Mouse (Mus musculus) forelimb bud, embryonic 11.5 days (tissue): ENCODE data around the gene Sbds.

Source experiments
- DNase-seq: peaks from one replicate; pipeline ENCODE4 v3.0.0-alpha.2; 2012; ENCODE audit warnings: low read depth, low spot score

Sbds gene

DNA sequence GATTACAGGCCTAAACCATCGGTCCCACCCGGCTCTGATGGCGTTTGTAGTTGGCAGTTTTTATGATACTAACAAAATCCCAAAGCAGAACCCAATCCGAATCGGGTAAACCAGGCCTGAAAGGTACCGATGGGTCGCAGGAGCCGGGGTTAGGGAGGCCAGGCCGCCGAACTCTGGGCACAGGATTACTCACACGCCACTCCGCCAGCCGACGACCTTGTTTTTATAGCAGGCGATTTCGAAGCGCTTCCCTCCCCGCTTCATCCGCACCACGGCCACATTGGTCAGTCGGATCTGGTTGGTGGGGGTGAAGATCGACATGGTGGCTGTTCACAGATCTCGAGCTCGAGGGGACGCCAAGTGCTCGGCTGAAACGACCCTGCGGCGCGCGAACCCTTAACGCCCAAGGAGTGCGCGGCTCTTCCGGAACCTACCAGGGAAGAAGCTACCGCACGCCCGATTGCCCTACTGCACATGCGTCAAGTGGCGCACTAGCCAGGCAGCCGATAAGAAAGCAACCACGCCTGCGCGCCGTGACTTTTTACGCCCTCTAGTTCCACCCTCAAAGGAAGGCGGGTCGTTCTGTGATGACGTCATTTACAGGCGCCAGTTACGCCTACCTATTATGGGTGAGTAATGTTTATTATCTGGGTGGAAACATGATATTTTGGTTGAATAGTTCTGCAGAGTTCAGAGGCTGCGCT lies at the start of gene Sbds, which contains the start of gene Tyw1:
Gene Sbds, minus strand, starts transcription at position 514 of the 704 bp plus-strand sequence.
Gene Tyw1, plus strand, starts transcription at position 603 of the 704 bp plus-strand sequence.
- peak; percentile 99 for DNase-seq

DNA sequence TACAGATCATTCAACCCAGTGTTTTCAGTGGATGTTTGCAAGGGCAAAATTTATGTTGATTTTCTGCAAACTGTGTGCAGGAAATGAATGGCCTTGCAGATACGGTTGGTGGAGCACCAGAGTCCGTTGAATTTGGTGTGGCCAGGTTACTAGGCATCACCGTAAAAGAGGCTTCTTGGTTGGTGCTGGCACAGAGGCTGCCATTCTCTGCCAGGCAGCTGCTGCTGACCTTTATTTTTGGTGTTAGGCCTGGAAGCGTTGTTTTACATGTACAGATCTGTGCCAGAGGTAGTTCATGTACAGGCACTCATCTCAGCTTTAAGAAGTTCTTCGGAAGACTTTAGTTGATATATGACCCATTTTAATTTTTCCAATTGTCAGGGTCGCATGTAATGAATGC lies 48.3 kb upstream of the Sbds start:
- DNase-seq, result no peak

DNA sequence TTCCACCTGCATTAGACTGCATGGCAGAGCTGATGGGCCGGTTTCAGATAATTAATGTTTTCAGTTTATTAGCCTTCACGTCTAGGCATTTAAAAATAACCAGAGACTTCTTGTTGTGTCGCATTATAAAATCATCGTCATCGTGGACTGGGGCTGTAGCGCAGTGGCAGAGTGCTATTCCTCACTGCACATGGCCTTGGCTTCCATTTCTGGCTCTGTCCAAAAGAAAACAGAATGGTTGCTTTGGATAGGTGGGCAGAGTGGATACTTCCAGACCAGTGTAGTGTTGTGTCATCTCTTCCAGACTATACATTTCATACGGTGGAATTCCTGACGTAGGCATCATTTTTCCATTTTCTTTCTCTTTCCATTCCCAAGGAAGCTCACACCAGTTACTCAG lies 44.2 kb upstream of the Sbds start:
- no peak for DNase-seq

DNA sequence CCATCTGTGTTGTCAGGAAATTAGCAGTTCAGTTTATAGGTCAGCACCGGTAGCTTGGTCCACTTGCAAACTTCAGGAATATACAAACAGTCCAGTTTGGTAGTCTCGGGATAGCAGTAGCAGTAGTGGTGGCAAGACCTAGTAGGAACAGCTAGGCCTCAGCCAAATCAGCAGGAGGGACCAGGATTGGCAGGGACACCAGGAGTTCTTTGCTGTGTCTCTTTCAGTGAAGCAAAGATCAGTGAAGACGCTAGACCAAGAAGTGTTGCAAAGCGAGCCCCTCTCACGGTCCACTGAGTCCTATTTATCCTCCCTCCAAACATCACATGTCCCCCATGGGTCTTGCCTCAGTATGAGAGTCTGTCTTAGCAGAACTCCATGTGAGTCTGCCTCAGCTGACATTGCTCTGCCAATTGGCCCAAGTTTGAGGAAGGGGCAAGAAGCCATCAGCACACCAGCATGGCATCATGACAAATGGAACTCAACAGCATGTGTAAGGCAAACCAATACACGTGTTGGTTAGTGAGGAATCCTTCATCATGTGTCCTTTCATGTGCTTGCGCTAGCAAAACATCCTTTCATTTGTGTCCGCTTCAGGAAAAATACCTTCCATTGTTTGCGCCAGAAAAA lies 43.6 kb upstream of the Sbds start:
- DNase-seq, result no peak

DNA sequence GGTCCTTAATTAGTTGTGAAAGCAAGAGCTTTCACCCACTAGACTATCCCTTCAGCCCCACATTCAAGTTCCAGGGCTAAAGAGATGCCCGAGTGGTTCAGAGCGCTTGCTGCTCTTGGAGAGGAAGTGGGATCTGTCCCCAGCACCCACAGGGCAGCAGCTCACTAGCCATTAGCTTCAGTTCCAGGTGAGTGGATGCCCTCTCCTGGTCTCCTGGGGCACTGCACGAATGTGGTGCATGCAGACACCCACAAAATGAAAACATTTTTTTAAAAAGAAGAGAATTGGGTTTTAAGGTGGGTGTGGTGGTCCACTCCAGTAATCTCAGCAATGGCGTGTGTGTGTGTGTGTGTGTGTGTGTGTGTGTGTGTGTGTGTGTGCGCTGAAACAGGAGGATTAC lies 40.7 kb upstream of the Sbds start:
- no peak for DNase-seq

DNA sequence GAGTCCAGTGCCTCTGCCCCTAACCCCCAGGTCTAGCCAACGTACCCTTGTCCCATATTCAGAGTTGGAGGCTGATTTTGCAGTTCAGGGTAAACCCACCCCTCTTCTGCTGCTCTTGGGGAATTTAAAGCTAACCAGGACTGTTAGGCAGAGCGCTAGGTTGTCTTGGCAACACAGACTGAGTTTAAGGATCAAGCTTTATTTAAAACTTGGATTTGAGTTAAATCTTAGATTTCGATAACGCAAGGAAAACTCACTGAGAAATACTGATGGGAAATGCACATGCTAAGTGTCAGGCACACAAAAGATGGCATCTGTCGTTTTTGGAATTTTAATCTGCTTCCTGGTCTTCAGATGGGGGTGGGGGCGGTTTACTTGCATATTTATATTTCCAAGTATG lies 39.3 kb upstream of the Sbds start:
- no peak for DNase-seq

DNA sequence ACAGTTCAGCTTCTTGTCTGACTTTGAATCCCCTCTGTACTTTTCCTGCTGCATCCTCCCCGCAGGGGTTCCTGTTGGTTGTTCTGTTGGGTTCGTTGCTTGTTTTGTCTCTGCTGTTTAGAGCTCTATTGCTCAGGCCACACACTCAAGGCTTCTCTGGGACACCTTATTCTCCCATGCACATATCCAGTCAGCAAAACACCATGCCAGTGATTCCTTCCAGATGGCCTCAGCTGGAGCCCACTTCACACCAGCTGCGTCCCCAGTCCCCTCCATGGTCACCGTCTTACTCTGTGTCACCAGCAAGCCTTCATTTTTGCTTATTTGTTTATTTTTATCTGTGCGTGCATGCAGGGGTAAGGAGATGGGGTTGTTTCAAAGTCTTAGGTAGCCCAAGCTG lies 38.6 kb upstream of the Sbds start:
- DNase-seq, result no peak

DNA sequence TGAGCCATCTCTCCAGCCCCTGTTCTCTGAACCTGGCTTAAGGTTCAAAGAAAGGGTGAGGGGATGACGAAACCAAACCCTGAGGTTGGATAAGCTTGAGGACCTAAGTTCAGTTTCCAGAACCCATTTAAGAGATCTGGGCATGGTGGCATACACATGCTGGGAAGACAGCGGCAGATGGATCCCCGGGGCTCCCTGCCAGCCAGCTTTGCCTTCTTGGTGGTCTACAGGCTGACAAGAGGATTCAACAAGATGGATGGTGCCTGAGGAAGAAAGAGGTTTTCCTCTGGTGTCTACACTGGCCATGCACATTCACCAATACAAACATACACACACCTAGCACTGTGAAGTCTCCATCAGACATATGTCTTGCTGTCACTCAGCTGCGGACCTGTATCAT lies 37.6 kb upstream of the Sbds start:
- no peak for DNase-seq

DNA sequence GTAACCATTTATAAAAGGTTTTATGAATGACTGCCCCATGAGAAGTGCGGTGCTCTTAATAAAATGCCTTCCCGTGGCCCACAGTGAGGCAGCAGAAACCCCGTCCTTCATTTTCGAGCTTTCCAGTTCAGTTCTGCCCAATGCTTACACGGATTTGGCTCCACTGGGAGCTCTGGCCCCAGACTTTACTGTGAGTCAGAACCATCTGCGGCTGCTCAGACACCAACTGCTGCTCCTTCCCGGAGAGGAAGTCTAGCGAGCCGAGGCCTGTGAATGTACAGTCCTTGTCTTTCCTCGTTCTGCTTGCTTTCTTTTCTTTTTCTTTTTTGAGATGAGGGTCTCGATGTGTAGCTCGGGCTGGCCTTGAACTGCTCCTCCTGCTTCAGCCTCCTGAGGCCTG lies 35.4 kb upstream of the Sbds start:
- DNase-seq, result no peak

DNA sequence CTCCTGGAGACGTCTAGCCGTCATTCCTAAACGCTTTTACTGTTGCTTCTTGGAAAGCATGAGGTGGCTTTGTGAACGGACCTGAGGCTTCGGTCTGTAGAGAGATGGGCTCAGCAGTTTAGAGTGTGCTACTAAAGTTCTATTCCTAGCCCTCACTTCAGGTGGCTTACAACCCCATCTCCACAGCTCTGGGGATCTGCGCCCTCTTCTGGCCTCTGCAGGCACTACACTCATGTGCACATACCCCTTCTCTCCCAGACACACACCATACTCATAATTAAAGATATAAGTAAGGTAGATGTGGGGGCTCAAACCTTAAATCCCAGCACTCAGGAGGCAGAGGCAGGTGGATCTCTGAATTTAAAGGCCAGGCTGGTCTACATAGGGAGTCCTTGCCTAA lies 34.9 kb upstream of the Sbds start:
- no peak for DNase-seq

DNA sequence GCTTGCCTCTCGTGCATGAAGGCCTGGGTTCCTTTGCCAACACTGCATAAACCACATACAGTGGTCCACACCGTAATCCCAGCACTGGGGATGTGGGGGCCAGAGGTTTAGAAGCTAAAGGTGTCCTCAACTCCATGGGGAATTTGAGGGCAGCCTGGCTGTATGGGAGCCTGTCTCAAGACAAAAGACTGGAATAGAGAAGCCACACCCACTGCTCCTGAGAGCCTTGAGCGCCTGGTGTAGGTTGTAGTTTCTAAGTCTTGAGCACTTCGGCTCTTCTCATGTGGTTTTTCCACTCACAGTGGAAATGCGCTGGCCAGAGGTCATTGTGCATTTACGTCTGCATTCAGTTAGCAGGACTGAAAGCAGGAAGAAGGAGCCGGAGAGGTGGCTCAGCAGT lies 32.8 kb upstream of the Sbds start:
- no peak for DNase-seq

DNA sequence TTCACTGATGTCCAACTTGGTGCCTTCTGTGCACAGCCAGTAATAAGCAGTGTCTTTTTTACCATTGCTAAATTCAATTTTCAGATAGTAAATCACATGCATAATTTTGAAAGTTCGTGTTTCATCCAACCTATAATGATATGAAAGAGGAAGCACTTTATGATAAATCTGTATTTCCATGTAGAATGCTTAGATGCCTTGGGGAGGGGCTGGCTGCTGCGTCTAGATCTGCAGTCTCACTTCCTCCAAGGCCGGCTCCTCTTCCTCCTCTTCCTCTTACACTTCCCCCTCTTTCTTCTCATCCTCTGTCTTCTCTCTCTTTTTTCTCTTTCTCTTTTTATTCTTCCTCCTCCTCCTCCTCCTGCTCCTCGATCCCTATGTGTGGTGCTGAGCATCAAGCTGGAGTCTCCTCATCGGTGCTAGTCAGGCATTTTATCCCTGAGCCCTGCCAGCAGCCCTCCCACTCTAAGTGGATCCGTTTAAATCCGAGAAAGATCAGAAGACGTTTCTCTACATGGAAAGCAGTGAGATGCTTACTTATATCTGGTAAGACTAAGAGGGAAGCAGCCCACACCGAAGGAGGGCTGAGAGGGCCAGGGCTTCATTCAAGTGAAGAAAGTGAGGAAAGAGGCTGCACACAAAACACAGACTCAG lies 27.9 kb upstream of the Sbds start:
- no peak for DNase-seq

DNA sequence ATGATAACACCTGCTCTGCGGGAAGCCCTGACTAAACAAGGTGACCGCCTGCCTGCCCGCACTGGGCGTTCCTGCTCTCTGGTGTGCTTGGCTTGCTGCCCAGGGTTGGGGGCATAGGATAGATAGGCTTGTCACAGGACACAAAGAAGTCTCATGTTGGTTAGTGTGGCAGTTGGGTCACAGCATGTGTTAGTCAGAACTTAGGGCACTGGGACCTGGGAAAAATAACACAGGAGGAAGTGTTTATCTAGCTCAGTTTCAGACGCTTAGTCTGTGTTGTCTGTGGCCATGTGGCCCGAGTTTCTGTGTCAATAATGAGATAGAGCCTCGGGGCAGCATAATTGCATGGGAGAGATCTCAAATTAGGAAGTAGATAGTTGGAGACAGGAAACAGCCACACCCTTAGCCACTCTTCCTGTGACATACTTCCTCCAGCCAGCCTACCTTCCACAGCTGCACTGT lies 22.7 kb upstream of the Sbds start:
- no peak for DNase-seq

DNA sequence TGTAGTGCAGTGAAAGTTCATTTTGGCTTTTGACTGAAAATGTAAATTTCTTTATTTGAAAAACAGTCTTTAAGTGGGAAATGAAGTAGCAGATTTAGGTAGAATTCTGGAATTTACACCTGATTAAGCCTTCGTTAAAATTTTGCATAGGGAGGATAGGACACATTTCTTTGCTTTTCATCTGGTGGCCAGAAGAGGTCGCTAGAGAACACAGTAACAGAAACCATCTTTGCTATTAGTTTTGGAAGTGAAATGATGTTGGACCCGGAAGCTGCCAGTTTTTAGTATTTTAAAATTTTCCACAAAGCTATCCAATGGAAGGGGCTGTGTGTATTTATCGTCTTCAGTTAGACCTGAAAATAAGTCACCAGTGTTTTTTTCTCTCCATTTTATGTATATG lies 20.2 kb upstream of the Sbds start:
- DNase-seq, result peak; percentile 35

DNA sequence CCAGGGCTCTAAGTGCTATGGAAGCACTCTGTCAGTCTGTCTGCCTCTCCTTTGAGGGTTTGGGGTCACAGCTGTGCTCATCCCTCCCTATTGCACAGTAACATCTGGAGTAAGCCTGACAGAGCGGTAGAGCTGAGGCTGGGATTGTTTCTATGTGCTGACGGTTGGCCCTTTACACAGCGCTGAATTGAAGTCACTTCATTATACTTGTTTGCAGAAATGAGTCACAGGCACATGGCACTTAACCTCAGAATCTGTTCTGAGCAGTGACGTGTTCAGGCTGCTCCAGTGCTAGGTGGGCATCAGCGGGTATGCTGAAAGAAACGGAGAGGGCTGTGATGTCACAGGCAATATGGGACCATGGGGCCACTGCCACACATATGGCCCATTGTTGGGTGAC lies 17.7 kb upstream of the Sbds start:
- DNase-seq, result no peak

DNA sequence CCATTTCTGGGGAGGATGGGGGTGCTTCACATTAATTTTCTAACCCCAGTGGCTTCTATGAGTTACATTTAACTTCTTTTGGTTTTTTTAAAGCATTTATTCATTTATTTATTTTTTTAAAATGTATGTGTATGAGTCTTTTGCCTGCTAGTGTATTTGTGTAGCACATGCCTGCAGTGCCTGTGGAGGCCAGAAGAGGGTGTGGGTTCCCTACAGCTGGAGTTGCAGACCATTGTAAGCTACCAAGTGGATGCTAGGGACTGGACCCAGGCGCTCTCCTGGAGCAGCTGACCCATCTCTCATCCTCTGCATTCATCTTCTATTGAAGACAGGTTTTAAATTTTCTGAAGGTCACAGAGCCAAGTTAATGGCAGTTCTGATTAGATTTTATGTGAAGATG lies 17.0 kb upstream of the Sbds start:
- no peak for DNase-seq

DNA sequence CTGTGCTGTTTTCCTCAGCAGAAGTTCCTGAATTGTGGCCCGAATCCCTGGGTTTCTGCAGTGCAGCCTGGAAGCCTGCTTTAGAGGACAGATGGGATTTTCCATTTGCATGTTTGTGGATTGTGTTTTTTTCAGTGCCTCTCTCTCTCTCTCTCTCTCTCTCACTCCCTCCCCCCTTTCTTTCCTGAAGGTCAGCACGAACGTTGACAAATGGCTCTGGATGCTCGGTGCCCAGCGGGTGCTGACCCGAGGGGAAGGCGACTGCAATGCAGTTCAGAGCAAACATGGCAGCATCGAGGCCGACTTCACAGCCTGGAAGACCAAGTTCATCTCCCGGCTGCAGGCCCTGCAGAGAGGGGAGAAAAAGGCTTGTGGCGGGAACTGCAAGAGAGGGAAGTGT lies 13.6 kb upstream of the Sbds start:
- DNase-seq, result no peak

DNA sequence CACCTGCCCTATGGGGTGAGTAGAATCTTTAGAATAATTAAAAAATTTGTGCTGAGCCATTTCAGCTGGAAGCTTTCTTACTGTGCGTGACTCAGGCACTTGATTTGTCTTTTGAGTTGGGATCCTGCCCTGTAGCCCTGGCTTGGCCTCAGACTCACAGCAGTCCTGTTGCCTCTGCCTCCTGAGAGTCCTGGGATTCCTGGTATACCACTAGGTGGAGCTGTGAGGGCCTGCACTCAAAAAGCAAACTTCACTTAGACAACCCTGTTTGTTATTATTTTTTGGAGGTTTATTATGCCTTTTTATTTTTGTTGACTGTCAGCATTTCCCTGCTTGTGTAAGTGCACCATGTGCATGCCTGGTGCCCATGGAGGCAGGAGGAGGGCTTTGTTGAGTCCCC lies 12.0 kb upstream of the Sbds start:
- DNase-seq, result peak; percentile 19

DNA sequence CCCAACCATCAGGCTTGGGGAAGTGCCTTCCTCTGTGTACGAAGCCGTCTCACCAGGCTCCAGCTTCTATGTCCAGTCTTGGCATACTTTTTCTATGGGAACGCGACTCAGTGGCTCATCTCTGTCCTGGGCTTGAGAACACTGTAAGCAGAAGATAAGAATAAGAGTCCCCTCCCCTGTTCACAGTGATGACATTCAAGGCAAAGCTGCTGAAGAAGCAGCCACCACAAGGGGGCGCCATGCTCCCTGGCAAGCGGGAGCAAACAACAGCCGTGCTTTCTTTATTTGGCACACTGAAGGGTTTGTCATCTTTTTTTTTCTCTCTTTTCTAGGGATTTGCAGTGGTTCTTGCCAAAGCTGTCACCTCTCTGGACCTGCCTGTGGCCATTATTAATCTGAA lies 11.3 kb upstream of the Sbds start:
- DNase-seq, result peak; percentile 23

DNA sequence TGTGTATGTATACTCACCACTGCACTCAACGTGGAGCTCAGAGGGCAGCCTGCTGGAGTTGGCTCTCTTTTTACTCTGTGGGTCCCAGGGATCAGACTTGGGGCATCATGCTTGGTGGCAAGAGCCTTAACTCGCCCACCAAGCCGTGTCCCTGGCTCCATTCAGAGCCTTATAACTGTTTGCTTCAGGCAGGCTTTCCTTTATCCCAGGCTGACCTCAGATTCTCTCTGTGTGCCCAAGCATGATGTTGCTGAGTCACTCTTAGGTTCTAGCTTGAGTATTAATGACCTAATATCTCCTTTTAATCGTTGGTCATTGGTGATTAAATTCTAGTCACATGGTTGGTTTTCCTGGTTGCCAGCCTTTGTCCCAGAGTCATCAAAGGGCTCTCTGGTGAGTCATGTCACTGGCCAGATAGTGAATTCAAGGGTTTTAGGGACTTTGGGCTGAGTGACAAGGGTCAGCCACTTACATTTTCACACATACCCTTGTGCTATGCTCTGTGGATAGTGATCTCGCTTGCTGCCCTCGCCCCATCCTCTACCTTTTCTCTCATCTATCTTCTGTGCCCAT lies 9.2 kb upstream of the Sbds start:
- no peak for DNase-seq

DNA sequence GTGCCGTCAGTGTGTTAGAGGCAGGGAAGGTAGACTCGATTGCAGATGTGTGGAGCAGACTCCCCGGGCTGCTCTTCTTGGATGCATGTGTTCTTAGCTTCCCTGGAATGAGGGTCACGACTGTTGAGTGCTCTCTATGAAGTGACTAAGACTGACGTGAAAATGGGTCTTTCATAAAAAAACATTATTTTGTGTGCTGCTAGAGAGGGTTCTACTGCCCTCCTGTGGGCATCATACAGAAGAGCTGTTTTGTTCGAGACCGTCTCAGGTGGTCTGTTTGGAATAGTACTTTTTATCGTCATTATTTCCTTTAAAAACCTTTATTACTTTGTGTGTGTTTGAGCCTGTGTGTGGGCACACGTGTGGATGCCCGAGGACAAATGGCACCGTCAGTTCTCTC lies 8.1 kb upstream of the Sbds start:
- DNase-seq, result no peak

DNA sequence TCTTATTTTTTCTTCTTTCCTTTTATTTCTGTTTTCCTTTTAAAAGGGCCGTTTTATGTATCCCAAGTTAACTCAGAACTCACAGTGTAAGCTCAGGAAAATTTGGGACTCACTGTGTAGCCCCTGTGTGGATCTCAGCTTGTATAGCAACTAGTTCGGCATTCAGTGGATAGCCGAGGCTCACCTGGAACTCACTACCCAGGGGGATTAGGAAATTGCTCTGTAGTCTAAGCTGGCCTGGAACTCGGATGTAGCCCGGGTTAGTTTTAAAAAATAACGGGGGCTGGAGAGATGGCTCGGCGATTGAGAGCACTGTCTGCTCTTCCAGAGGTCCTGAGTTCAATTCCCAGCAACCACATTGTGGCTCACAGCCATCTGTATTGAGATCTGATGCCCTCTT lies 2.0 kb upstream of the Sbds start:
- DNase-seq, result no peak
